Mouse (Mus musculus) MEL (cell line): ENCODE measurements around the gene Foxi3.

Source experiments
- CHD2 ChIP-seq: IDR thresholded peaks from 2 replicates; pipeline ENCODE4 v1.6.1; 2011; ENCODE audit warnings: low read length, improper control_type of control experiment
- CTCF ChIP-seq, 3 experiments: IDR thresholded peaks in 2 of 3; conservative IDR thresholded peaks in 1 of 3; 2 replicates each; pipeline ENCODE4 v1.5.1; 2011 to 2012; ENCODE audit warnings: low read length in 3 of 3, low read depth in 2 of 3, mild to moderate bottlenecking in 2 of 3, improper control_type of control experiment in 1 of 3, inconsistent platforms in 1 of 3, mixed read lengths in 1 of 3, moderate library complexity in 1 of 3; ENCODE audit not compliant: control insufficient read depth in 1 of 3, insufficient read depth in 1 of 3, poor library complexity in 1 of 3, severe bottlenecking in 1 of 3
- EP300 ChIP-seq, 2 experiments: IDR thresholded peaks; 2 replicates each; pipeline ENCODE4 v1.6.1; 2011; ENCODE audit warnings: improper control_type of control experiment in 2 of 2, low read length in 2 of 2, low read depth in 1 of 2, mild to moderate bottlenecking in 1 of 2
- MXI1 ChIP-seq: IDR thresholded peaks from 2 replicates; pipeline ENCODE4 v1.6.1; 2011; ENCODE audit warnings: mild to moderate bottlenecking, low read depth, low read length, improper control_type of control experiment
- MYC ChIP-seq: IDR thresholded peaks from 2 replicates; pipeline ENCODE4 v1.6.1; 2011; ENCODE audit warnings: low read depth, mild to moderate bottlenecking, low read length, improper control_type of control experiment, moderate library complexity
- NELFE ChIP-seq: IDR thresholded peaks from 2 replicates; pipeline ENCODE4 v1.6.1; 2011; ENCODE audit warnings: low read depth, low read length, improper control_type of control experiment
- POLR2A ChIP-seq, 2 experiments: IDR thresholded peaks; 2 replicates each; pipeline ENCODE4 v1.6.1; 2011 to 2012; ENCODE audit warnings: low read length in 2 of 2, mild to moderate bottlenecking in 2 of 2, control low read depth in 1 of 2, improper control_type of control experiment in 1 of 2, low read depth in 1 of 2, moderate library complexity in 1 of 2; ENCODE audit not compliant: control insufficient read depth in 1 of 2, insufficient read depth in 1 of 2, poor library complexity in 1 of 2
- SIN3A ChIP-seq: IDR thresholded peaks from 2 replicates; pipeline ENCODE4 v1.6.1; 2012; ENCODE audit warnings: low read length, improper control_type of control experiment, inconsistent platforms
- TCF12 ChIP-seq: IDR thresholded peaks from 2 replicates; pipeline ENCODE4 v1.6.1; 2014; ENCODE audit warnings: low read depth, mild to moderate bottlenecking, inconsistent platforms, low read length, improper control_type of control experiment, moderate library complexity
- USF1 ChIP-seq: IDR thresholded peaks from 2 replicates; pipeline ENCODE4 v1.6.1; 2014; ENCODE audit warnings: low read depth, mild to moderate bottlenecking, inconsistent platforms, low read length, improper control_type of control experiment, moderate library complexity
- ZC3H11A ChIP-seq: IDR thresholded peaks from 2 replicates; pipeline ENCODE4 v1.6.1; 2012; ENCODE audit warnings: low read depth, mild to moderate bottlenecking, inconsistent platforms, low read length, improper control_type of control experiment
- ZKSCAN1 ChIP-seq: IDR thresholded peaks from 2 replicates; pipeline ENCODE4 v1.6.1; 2012; ENCODE audit warnings: low read depth, mild to moderate bottlenecking, inconsistent platforms, low read length, improper control_type of control experiment, moderate library complexity

DNA sequence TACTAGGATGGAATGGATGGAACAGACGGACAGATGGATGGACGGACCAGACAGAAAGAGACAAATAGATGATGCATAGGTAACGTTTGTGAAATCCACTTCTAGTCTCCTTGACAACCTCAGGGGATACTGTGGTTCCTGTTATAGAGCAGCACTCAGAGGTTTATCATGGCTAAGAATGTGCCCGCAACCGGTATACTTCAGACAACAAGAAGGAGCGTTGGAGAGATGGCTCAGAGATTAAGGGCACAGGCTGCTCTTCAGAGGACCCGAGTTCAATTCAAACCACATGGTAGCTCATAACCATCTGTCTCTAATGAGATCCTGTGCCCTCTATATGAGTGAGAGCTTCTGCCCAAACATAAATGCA is 44.0 kb upstream of the Foxi3 start:
- TF ChIP-seq CTCF (IDR thresholded peaks at IDR 0.05 in 2 of 3, conservative IDR thresholded peaks at IDR 0.05 in 1 of 3; ENCODE audit: control insufficient read depth in 1 of 3, insufficient read depth in 1 of 3, low read depth in 2 of 3, low read length in 3 of 3, poor library complexity in 1 of 3, severe bottlenecking in 1 of 3) (no peak), CHD2 (no peak), USF1 (no peak), EP300 (IDR thresholded peaks at IDR 0.05; ENCODE audit: low read depth in 1 of 2, low read length in 2 of 2) (no peak), POLR2A (IDR thresholded peaks at IDR 0.05; ENCODE audit: control insufficient read depth in 1 of 2, insufficient read depth in 1 of 2, low read depth in 1 of 2, low read length in 2 of 2, poor library complexity in 1 of 2) (no peak), ZKSCAN1 (no peak), ZC3H11A (no peak), SIN3A (no peak), MYC (no peak), MXI1 (no peak), TCF12 (no peak), NELFE (no peak)
